Mouse (Mus musculus): ENCODE results near the gene Zfp423.

DNA sequence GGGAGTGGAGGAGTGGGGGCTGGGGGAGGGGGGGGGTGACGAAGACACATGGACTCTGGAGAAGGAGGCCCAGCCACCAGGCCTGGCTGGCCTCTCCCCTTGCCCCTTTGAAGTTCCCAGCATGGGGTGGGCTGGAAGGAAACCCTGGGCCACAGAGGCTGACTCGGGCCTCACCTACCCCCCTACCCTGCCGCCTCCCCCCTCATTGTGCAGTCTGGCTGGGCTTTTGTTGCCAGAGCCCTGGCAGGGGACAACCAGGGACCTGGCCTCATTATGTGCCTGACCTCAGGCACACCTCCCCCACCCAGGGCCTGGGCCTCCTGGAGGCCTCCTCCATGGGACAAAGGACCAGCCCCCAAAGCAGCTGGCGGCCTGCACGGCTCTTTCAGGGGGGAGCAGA is 127.8 kb downstream of the Zfp423 start:
- TF ChIP-seq CTCF (IDR thresholded peaks at IDR 0.05; ENCODE audit: insufficient read depth, low read depth, low read length) (no peak), POLR2A (IDR thresholded peaks at IDR 0.05; ENCODE audit: insufficient read depth, low read depth, low read length) (no peak)
